Mouse (Mus musculus) urinary bladder, postnatal 36 days (tissue): ENCODE results near the gene Allc.

Source experiments
- DNase-seq, 2 experiments: peaks; one replicate each; pipeline ENCODE4 v3.0.0; 2022; ENCODE audit warnings: low spot score in 2 of 2, mixed read lengths in 1 of 2

Allc gene

GRCm38 (mm10) chr12:28584036-28584435 is 1.7 kb upstream of the Allc start:
- no peak for DNase-seq

GRCm38 (mm10) chr12:28579132-28579531 is 3.2 kb downstream of the Allc start:
- DNase-seq, result no peak

- no peak for DNase-seq
Observed at GRCm38 (mm10) chr12:28578147-28578546, 4.2 kb downstream of the Allc start.

- no peak for DNase-seq
Observed at GRCm38 (mm10) chr12:28575366-28576070, 6.8 kb downstream of the Allc start.

GRCm38 (mm10) chr12:28572241-28572640 is 10.1 kb downstream of the Allc start:
- DNase-seq, result no peak

- no peak for DNase-seq
Observed at GRCm38 (mm10) chr12:28552299-28552698, 30.0 kb downstream of the Allc start, which contains the start of gene Dcdc2c. TSS of gene Dcdc2c (minus strand) at chr12:28552399.

- DNase-seq, result no peak
Observed at GRCm38 (mm10) chr12:28551775-28552174, 30.5 kb downstream of the Allc start.

- DNase-seq, result no peak
Observed at GRCm38 (mm10) chr12:28548887-28549286, 33.4 kb downstream of the Allc start.

GRCm38 (mm10) chr12:28514264-28514775 is 68.0 kb downstream of the Allc start:
- DNase-seq, result no peak

GRCm38 (mm10) chr12:28509699-28510280 is 72.5 kb downstream of the Allc start:
- DNase-seq, result no peak
